Mouse (Mus musculus) Muller cell, postnatal 12 days (primary cell): ENCODE data around the gene Brca1.
A peak's percentile ranks its signal among the peaks of the same experiment; 100 is the strongest.
"Not testable (repeated sequence)": the region's sequence is repeated elsewhere in the genome, so short reads cannot be mapped to it uniquely, and the experiment has no call there.

Source experiments
- DNase-seq: peaks from one replicate; pipeline ENCODE4 v3.0.0-alpha.2; 2015; ENCODE audit errors: inconsistent ontology term

Brca1 gene

DNA sequence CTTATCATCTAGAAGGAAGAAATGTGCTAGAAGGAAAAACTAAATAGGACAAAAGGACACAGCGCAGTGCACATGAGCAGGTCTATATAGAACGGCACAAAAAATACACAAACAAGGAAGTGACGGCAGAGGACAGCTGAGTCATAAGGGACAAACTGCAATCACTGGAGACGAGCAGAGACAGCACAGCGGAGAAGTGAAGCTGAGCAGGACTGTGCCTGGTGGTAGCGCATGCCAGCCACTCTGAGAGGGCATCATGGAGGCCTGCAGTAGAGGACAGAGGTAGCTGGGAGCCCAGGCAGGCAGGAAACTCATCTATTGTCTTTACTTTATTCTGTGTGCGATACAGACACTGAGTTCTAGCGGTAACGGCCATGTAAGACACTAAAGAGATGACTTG lies 8.2 kb downstream of the Brca1 start:
- no peak for DNase-seq

DNA sequence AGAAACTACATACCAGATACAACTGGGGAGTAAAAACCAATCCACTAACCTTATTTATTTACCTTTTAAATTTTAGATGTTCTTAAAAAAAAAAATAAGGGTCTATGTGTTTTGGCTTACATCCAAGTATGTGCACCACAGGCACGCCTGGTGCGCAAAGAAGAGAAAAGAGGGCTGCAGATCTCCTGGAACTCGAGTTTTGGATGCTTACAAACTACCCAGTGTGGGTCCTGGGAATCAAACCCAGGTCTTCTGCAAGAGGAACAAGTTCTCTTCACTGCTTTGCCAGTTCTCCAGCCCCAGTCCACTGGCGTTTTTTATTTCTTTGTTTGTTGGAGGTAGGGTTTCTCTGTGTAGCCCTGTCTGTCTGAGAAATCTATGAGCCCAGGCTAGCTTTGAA lies 25.1 kb downstream of the Brca1 start:
- no peak for DNase-seq

DNA sequence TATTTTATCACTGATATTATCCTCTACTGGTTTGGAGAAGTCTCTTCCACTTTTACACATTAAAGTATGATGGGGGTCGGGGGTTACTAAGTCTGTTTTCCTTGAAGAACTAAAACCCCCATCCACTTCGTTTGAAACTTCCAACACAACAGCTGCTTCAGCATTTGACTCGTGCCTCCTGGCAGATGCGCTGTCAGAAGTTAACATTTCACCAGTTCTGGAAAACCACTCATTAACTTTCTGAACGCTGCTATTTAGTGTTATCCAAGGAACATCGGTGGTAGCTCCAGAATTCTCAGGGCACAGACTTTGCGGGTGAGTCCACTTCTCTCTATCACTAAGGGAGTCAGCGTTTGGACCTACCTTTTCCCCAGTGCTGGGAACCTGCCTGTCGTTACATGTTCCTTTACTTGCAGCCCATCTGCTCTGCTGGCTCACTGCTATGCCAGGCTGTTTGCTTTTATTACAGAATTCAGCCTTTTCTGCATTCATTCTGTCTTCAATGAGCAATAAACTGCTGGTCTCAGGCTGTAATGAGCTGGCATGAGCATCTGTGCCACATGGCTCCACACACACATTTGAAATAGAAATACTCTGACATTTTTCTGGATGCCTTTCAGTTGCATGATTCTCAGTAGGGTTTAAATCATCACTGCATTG lies 25.7 kb downstream of the Brca1 start:
- DNase-seq, result peak; percentile 30

DNA sequence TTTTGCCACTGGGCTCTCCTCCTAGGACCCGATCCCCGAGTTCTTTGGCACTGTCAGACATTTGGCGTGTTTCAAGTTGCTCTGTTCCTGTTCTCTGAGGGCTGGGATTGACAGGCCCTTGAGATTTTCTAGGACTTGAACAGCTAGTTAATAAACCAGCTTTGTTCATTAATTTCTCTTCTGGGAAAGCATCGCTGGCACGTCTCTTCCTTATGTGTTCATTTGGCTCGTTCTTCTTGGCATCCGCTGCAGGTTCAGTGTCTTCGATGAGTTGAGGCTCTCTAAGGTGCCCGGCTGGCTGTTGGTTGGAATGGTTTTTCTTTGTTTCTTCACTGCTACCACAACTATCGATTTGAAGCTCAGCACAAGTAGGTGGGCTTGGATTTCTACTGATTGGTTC lies 26.7 kb downstream of the Brca1 start:
- DNase-seq, result no peak

DNA sequence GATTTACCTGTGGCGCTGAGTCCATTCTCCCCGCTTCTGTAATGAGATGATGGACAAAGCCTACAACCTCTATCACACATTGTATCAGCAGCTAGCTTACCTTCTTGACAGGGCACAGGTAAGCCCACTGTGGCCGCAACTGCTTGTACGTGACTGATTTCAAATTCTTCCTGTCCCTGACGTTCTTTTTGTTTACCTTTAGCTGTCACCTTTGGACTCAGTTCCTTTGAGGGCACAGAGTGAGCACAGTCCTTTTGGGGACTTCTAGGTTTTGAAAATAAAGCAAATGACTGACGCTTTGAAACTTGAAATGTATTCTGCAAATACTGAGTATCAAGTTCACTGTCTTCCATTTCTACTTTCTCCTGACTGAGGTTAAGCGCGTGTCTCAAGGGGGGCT lies 27.3 kb downstream of the Brca1 start:
- DNase-seq, result no peak

DNA sequence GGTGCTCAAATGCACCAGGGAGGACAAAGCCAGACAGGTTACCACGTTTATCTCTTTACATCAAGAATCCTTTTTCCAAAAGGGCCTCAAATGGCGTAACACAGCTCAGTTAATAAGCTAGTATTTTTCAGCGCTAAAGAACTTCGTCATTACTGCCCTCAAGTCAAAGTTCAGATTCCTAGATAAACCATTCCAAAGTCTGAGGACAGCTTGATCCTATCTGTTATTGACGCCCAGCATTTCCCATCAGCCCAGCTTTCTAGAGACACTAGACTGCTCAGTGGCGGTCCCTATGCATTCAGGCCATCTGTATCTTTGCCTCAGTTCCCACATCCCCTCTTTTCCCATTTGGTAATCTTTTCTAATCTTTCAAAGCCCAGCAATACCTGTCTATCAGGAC lies 32.4 kb downstream of the Brca1 start:
- no peak for DNase-seq

DNA sequence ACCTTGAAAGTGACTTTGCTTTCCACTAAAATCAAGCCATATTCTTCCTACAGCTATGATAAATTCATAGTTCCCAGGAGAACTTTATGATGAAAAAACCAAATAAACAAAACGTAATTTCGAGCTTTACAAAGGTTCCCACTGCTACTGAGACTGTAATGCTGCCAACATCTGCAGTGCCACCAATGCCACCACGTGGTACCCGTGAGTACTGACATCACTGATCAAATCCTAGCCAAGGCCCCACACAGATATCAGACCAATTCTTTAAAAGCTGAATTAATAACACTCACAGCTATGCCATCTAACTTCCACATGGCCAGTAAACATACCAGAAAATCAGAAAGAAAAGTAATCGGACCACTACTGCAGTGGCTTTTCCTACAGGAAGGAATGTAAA lies 32.8 kb downstream of the Brca1 start:
- DNase-seq, result no peak

DNA sequence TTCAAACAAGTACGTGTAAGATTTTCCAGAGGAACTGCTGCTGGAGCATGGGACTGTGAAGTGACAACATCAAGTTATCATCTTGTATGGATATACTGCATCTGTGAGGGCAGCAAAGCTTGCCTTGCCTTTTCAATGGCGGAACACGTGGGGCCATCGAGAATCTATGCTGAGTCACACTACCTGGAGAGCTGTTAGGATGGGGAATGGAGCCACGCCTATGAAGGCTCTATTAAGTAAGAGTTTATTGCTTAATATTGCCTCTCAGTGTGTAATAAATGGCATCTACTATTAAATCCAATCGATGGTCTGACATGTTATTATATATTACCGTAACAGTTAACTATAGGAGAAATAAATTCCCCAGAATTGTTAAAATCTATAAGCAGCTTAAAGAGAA lies 44.7 kb downstream of the Brca1 start:
- DNase-seq, result no peak

DNA sequence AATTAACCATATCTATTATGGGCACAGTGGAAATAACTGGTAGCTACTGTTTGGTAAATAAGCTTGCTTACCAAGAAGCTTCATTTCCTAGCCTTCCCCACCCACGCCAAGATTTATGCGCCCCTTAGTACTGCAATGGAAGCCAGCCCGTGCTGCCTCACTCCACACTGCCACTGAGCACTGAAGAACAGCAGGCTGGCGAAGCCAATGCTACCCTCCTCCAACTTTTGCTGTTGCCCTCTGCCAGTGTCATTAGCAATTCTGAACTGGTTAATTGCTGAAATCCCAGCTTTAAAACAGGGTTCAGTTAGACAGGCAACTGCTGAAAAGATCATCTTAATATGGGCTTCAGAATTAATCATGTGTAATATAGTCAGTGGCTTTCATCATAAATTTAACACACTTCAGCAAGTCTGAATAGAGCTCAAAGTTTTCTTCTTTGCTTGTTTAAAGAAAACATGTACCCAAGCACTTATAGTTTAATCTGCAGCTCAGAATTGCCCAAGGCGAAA lies 45.4 kb downstream of the Brca1 start:
- DNase-seq, result peak; percentile 85

DNA sequence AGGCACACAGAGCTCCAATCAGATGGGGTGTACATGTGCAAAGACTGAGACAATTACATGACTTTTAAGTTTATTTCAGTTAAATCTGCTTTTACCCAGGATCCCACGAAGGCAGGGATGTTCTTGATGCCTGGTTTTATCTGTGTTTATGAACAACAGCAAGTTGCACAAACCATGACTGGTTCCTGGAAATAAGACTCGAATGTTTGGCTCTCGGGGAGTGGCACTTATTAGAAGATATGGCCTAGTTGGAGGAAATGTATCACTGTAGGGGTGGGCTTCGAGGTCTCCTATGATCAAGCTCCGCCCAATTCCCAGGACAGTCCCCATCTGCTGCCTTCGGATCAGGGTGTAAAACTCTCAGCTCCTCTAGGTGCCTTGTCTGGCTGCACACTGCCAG lies 65.6 kb downstream of the Brca1 start:
- no peak for DNase-seq

DNA sequence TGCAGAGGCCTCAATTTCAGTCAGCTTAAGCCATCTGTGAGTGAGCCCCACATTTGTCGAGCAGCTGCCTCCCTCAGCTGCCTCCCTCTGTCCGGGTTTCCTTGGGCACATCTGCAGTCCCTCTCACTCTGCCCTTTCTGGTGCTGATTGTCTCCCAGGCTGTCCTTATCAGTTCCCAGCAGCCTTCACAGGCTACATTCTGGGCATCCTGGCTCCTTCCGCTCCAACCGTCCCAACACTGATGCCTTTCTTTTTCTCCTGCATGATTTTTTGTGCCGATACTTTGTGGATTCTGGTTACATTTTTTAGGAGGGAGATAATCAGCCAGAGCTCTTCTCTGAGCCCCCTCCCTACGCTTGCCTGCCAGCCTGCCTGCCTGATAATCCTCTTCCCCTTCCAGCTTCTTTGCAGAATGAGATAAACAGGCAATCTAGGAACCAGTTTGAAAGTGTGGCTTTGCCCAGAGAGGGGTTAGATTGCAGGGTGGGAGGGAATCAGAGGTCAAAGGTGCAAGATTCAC lies 66.2 kb downstream of the Brca1 start:
- no peak for DNase-seq

DNA sequence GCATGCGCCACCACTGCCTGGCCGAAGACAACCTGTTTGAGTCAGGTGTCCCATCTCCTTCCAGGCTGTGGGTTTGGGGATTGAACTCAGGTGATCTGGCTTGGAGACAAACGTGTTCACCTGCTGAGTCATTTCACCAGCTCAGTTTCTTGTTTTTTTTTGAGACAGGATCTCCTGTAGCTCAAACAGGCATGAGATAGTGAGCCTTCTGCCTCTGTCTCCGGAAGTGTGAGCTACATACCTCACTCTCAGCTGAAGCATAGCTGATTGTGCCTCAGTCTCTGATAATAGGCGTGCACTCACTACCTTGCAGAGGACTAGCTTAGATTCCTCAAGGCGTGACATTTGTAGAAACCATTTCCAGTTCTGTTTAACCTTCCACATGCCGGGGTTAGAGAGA lies 66.9 kb downstream of the Brca1 start:
- no peak for DNase-seq

DNA sequence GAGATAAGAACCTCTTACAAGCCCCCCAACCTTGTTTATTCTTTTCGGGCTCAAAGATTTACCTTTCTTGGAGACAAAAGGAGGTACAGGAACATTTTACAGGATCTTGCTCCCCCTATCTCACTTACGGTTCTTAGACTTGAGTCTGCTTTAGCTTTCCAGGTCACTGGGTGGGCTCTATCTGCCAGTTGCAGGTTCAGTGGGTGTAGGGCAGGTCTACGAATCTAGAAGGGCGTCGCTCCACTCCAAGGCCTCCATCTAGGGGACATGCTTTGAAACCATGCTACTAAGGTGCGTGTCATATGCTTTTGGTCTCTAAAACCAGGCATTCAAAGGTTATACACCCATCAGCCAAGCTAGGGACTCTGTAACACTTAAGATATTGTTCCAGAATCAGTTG lies 67.5 kb downstream of the Brca1 start:
- DNase-seq, result no peak

DNA sequence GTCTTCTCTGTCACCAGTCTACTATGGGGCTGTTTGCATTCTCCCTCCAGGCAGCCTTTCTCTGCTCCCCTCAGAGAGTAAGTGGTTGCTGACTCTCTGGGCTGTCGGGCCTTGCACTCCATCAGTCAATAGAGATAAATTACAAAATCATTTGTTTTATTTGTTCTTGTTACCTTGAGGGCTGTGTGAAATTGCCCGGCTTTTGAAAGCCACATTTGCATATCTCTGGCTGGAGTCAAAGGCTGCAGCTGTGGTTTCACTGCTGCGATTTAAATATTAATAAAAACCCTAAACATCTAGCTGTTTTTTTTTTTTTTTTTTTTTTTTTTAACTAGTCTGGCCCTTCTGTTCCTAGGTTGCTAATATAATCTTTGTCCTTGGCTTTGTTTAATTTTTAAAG lies 68.0 kb downstream of the Brca1 start:
- no peak for DNase-seq

DNA sequence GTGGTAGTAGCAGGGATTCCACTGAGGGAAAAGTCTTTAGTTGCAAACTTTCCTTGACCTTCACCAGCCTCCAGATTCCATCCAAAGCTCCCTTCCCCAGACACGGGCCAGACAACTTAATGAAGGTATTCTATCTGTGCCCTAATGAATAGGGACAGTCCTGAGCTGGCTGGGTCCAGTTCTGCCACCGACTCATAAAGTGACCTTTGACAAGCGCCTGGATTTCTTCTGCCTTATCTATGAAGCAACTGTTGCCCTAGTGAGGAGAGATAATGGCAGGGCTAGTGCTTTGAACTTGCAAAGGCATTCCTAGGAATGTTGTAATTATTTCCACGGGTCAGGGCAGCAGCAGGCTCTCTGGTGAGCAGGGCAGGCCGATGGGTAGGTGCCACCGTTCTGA lies 70.8 kb downstream of the Brca1 start:
- DNase-seq, result no peak

DNA sequence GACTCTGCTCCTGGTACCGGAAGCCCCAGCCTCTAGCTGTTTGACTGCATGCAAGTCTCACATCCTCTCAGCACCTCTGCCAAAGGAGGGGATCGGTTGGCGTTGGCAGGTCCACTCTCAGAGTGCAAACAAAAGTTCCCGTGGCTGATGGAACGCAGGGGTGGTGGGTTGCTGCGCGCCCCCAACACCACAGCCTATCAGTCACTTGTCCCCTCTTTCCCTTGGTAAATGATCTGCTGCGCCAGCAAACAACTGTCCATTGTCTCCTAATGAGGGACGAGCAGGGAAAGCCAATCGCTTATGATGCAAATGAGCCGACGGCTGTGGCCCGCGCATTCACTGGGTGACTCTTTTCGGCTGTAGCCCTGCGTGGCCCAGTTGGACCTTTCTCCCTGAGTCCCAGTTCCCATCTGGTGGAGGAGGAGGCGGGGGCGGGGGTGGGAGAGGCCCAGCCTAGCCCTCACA lies 72.6 kb downstream of the Brca1 start:
- peak; percentile 79 for DNase-seq

DNA sequence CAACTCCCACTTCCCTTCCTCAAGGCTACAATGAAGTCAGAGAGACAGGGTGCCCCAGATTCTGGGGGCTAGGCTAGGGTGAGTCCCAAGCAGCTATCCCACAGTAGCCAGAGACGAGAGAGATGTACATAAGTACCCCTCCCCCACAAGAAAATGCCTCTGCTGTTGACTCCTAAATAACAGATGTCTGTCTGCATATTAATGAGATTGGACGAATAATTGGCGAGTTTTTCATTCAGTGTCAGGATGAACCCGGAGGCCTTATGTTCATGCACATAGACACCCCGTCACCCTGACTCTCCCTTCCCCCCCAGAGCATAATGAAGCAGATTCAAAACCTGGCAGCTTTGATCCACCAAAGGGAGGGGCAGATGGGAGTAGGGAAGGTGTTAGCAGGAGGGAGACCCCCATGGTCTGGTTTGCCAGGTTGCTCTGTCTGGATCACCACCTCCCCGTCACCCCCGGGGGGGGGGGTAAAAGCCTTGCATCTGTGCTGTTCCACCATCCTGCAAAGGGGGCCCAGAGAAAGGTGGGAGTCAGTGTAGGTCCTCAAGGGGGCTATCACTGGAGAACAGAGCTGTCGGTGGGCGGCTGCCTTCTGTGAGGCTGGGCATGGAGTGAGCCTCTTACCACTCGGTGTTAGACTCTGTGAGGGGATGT lies 74.1 kb downstream of the Brca1 start:
- DNase-seq, result no peak

DNA sequence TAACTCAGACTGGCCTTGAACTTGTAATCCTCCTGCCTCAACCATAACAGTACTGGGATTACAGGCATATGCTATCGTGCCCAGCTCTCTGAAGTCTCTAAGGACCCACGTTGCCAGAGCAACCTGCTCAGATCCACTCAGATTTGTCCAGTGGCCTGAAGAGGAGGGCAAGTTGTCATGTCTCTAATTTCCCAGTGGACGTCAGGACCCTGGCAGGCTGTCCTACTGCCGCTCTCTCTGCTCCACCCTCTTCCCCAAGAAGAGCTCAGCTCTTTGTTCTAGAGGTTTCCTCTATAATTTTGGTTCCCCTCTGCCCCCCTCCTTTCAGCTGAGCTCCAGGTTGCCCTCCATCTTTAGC lies 74.6 kb downstream of the Brca1 start:
- no peak for DNase-seq

DNA sequence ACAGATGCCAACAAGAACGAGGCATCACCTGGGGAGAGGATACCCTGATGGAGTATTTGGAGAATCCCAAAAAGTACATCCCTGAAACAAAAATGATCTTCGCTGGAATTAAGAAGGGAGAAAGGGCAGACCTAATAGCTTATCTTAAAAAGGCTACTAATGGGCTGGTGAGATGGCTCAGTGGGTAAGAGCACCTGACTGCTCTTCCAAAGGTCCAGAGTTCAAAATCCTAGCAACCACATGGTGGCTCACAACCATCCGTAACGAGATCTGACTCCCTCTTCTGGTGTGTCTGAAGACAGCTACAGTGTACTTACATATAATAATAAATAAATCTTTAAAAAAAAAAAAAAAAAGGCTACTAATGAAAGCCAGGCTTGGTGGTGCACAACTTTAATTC lies 75.4 kb downstream of the Brca1 start:
- not testable (repeated sequence) for DNase-seq

DNA sequence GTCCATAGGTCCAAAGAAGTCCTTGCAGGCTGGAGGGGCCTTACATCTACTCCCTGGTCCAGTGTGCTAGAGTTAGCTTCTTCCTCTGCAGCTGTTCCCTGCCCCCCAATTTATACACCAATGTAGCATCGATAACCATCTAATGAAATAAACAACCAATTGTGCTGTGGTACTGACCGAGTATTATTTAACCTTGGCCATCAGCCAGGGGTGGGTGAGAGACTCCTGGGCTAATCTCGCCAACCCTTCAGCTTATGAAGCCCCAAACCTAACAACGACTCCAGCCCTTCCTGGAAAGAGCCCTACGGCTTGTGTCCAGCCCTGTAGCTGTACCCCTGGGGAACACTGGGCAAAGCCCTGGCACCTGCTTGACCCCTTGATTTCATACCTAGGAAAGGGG lies 77.5 kb downstream of the Brca1 start:
- DNase-seq, result no peak

DNA sequence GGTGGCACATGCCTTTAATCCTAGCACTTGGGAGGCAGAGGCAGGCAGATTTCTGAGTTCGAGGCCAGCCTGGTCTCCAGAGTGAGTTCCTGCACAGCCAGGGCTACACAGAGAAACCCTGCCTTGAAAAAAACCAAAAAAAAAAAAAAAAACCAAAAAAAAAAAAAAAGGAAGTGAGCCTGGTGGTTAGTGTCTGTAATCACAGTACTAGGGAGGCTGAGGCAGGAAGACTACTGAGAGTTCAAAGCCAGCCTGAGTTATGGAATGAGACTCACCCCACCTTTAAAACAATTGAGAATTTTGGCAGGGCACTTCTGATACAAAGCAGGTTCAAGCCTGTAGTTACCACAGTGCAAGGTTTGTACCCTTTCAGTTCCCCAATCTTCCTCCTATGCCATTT lies 78.1 kb downstream of the Brca1 start:
- not testable (repeated sequence) for DNase-seq

DNA sequence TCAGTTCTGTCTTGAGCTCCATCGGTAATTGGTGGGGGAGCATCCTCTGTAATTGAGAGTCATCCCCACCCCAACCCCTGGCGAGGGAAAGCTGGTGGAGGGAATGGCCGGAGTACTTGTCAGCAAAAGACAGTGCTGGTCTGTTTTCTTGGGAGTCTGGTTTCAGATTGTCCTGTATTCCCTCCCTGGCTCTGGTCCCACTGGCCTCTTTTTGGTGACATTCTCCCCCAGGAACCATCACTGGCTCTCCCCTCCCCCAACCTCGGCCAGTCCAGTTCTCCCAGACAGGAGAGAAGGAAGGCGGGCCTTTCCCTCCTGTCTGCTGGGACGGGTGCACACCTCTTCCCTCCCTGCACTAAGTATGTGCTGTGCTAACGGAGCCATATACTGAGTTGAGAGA lies 79.4 kb downstream of the Brca1 start:
- DNase-seq, result no peak

DNA sequence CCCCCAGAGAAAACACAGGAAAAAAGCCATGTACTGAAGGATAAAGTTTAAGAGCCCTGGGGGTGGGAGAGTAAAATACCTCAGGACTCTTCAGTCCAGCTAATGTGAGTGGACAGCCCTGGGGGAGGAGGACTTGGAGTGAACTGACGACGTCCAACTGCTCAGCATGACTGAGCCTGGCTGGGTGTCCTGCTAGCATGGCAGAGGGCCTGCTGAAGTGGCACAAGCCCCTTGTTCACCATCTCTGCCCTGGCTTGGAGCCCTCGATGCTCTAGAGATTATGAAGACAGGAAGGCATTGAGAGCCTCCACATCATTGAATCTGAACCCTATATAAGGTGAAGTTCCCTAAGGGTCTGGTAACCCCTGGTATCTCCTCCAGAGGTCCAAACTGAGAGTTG lies 79.8 kb downstream of the Brca1 start:
- no peak for DNase-seq
